Mouse (Mus musculus): ENCODE data around the gene Man1a2. TPM values are rescaled to one million over a fixed set of nuclear protein-coding genes. Genes with fewer than 3 reads are reported as not detected.

Man1a2 gene
- total and polyA plus RNA-seq, 3 experiments = 27.1 to 261 (median 33.2) TPM

- TF ChIP-seq UBTF (IDR thresholded peaks at IDR 0.05; ENCODE audit: borderline replicate concordance, insufficient read depth, low read depth, low read length) (no peak), USF1 (IDR thresholded peaks at IDR 0.05; ENCODE audit: low read depth, low read length) (peak; percentile 50; the same call in 1 of the 2 replicates), GATA1 (IDR thresholded peaks at IDR 0.05; ENCODE audit: low read depth, low read length) (no peak), E2F4 (IDR thresholded peaks at IDR 0.05; ENCODE audit: borderline replicate concordance, low read depth, low read length) (no peak), ZC3H11A (IDR thresholded peaks at IDR 0.05; ENCODE audit: low read depth, low read length) (no peak), SMC3 (IDR thresholded peaks at IDR 0.05; ENCODE audit: low read depth, low read length) (no peak), KAT2A (conservative IDR thresholded peaks at IDR 0.05; ENCODE audit: low read depth, low read length) (no peak), ZMIZ1 (IDR thresholded peaks at IDR 0.05; ENCODE audit: low read depth, low read length) (no peak; the same call in 1 of the 2 replicates), NELFE (IDR thresholded peaks at IDR 0.05; ENCODE audit: low read depth, low read length) (no peak), BHLHE40 (IDR thresholded peaks at IDR 0.05; ENCODE audit: borderline replicate concordance, low read depth, low read length) (no peak)
Observed at GRCm38 (mm10) chr3:100685763-100686370, 564 bp upstream of the Man1a2 start (continued).

DNA sequence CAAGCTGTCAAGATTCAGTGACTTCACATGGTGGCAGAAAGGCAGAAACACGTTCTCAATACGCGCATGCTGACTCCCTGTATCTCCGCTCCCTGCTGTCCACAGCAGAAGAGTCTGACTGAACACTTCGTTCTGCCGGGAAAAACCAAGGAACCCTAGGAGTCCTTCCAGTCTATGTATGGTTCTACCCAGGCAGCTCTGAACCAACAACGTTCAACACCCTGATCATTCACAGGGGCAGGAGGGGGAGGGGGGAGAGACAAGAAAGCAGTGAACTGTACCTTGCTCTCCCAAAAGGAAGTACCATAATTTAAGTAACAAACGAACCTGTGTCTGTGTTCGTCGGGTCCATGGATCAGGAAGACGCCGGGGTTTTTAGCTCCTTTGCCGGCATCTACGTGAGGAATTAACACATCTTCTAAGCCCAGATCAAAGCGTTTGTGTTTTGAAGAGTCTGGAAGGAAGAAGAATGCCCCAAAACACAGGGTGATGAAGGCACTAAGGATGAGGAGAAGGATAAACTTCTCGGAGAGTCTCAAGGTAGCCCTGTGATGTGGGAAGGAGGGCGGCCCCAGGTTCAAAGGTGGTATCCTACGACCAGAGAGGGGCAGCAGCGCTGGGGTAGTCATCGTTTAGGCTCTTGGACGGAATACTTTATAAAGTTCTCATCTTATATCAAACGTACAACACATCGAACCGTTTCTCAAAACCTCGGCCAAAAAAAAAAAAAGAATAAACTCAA, 898 bp downstream of the Man1a2 start:
- Histone ChIP-seq H3K4me3 (ENCODE audit: control insufficient read depth in 1 of 2, insufficient read depth in 1 of 2, low read depth in 2 of 2, low read length in 2 of 2) (peak overlapping the region; percentile 86 to 97), H3K9ac (ENCODE audit: control insufficient read depth, low read depth, low read length, poor library complexity, severe bottlenecking) (peak overlapping the region; percentile 92), H3K79me2 (ENCODE audit: control insufficient read depth, insufficient read depth, low read length, poor library complexity) (peaks cover 48% of the 10 kb centered on the region), H3K27ac (ENCODE audit: control insufficient read depth, low read depth, low read length) (peak overlapping the region; percentile 26; the same call in 1 of the 2 replicates), H3K4me1 (ENCODE audit: control insufficient read depth in 1 of 2, insufficient read depth in 2 of 2, low read length in 2 of 2) (peaks cover 11 to 13% of the 10 kb centered on the region in 2 experiments), H3K36me3 (ENCODE audit: control insufficient read depth in 1 of 2, insufficient read depth in 2 of 2, low read length in 2 of 2) (peaks cover 0 to 17% of the 10 kb centered on the region in 2 experiments; a peak in 2 of 4 replicates), H3K9me3 (replicated peaks; ENCODE audit: insufficient read depth, low read length) (no peaks in the 10 kb centered on the region), H3K27me3 (ENCODE audit: control insufficient read depth in 1 of 2, insufficient read depth in 2 of 2, low read length in 2 of 2) (no peaks in the 10 kb centered on the region)
- no peak for TF ChIP-seq TAL1 (IDR thresholded peaks at IDR 0.05; ENCODE audit: low read length)
- TF ChIP-seq MAX (IDR thresholded peaks at IDR 0.05; ENCODE audit: low read length) = peak; percentile 69
- peak; percentile 54; the same call in 1 of the 2 replicates for TF ChIP-seq SIN3A (IDR thresholded peaks at IDR 0.05; ENCODE audit: low read length)
- no peak for TF ChIP-seq BHLHE40 (IDR thresholded peaks at IDR 0.05; ENCODE audit: borderline replicate concordance, low read depth, low read length)
- 0 out of 2 replicates have a peak, but pooled peaks have one; percentile 11 for TF ChIP-seq CHD2 (IDR thresholded peaks at IDR 0.05; ENCODE audit: low read length)
- TF ChIP-seq CTCF (IDR thresholded peaks at IDR 0.05 in 2 of 3, conservative IDR thresholded peaks at IDR 0.05 in 1 of 3; ENCODE audit: control insufficient read depth in 1 of 3, insufficient read depth in 1 of 3, low read depth in 2 of 3, low read length in 3 of 3, poor library complexity in 1 of 3, severe bottlenecking in 1 of 3) = 0 out of 6 replicates have a peak, but pooled peaks of 1 of the 3 experiments have one; percentile 3
- peak; percentile 92 for TF ChIP-seq MXI1 (IDR thresholded peaks at IDR 0.05; ENCODE audit: low read depth, low read length)
- TF ChIP-seq POLR2A (IDR thresholded peaks at IDR 0.05; ENCODE audit: control insufficient read depth in 1 of 2, insufficient read depth in 1 of 2, low read depth in 1 of 2, low read length in 2 of 2, poor library complexity in 1 of 2) = 0 out of 4 replicates have a peak, but pooled peaks of 1 of the 2 experiments have one; percentile 27
- TF ChIP-seq POLR2AphosphoS5 (IDR thresholded peaks at IDR 0.05; ENCODE audit: borderline replicate concordance, low read depth, low read length) = no peak
- peak; percentile 75 for DNase-seq (ENCODE audit: low read depth, low spot score)
